Mouse (Mus musculus) testis, adult 2 months (tissue): ENCODE measurements around the gene Kcnj9. TPM values are rescaled to one million over a fixed set of nuclear protein-coding genes. Genes with fewer than 3 reads are reported as not detected.

ENCODE experiments used
- H3K27ac ChIP-seq: fragments of 200-500 bp; 2 replicates; pipeline ENCODE4 v1.5.1; 2012; ENCODE audit warnings: low read depth, low read length; ENCODE audit not compliant: control insufficient read depth, insufficient read depth
- H3K27me3 ChIP-seq: fragments of 200-500 bp; 2 replicates; pipeline ENCODE4 v1.6.1; 2012; ENCODE audit warnings: mild to moderate bottlenecking, low read length, moderate library complexity; ENCODE audit not compliant: control insufficient read depth, insufficient read depth
- H3K36me3 ChIP-seq: fragments of 200-500 bp; 2 replicates; pipeline ENCODE4 v1.6.1; 2012; ENCODE audit warnings: mild to moderate bottlenecking, low read length; ENCODE audit not compliant: control insufficient read depth, insufficient read depth
- H3K4me1 ChIP-seq: fragments of 200-500 bp; 2 replicates; pipeline ENCODE4 v1.6.1; 2012; ENCODE audit warnings: low read length; ENCODE audit not compliant: control insufficient read depth, insufficient read depth
- H3K4me3 ChIP-seq: fragments of 200-500 bp; 2 replicates; pipeline ENCODE4 v1.5.1; 2012; ENCODE audit warnings: low read depth, mild to moderate bottlenecking, low read length, moderate library complexity, mixed read lengths; ENCODE audit not compliant: control insufficient read depth
- CTCF ChIP-seq: fragments of 200-500 bp; IDR thresholded peaks from 2 replicates; pipeline ENCODE4 v1.5.1; 2012; ENCODE audit warnings: low read depth, mild to moderate bottlenecking, inconsistent platforms, low read length, moderate library complexity; ENCODE audit not compliant: control insufficient read depth, insufficient read depth, insufficient replicate concordance
- POLR2A ChIP-seq: fragments of 200-500 bp; IDR thresholded peaks from 2 replicates; pipeline ENCODE4 v1.6.1; 2012; ENCODE audit warnings: low read depth, mild to moderate bottlenecking, inconsistent platforms, low read length, moderate library complexity; ENCODE audit not compliant: control insufficient read depth
- polyA plus RNA-seq: library from polyadenylated mRNA; depleted of rRNA; stranded (reverse); fragments of >200 nt; gene quantifications from 2 replicates; pipeline ENCODE4 v1.2.3, GENCODE M21; 2012

Kcnj9 gene
- polyA plus RNA-seq, 1 experiment, result 41.2 TPM

- H3K27me3 ChIP-seq, result no peaks in the 10 kb centered on the region
- no peaks in the 10 kb centered on the region; the same call in 1 of the 2 replicates for H3K36me3 ChIP-seq
- peaks cover 25% of the 10 kb centered on the region for H3K4me1 ChIP-seq
- TF ChIP-seq POLR2A (no peak; the same call in 1 of the 2 replicates), CTCF (peak; percentile 43; the same call in 1 of the 2 replicates)
- peak overlapping the region; percentile 91 for H3K4me3 ChIP-seq
- peak overlapping the region; percentile 5 for H3K27ac ChIP-seq
These were observed 3.2 kb downstream of the Kcnj9 start for GRCm38 (mm10) chr1:172325680-172326535.

GRCm38 (mm10) chr1:172324725-172325124 lies 4.4 kb downstream of the Kcnj9 start:
- no peak overlapping the region for H3K27ac ChIP-seq
- no peaks in the 10 kb centered on the region for H3K27me3 ChIP-seq
- peaks cover 25% of the 10 kb centered on the region for H3K4me1 ChIP-seq
- TF ChIP-seq CTCF (peak; percentile 91; the same call in 1 of the 2 replicates), POLR2A (no peak)
- H3K36me3 ChIP-seq, result no peaks in the 10 kb centered on the region; the same call in 1 of the 2 replicates
- peak overlapping the region; percentile 39 for H3K4me3 ChIP-seq

DNA sequence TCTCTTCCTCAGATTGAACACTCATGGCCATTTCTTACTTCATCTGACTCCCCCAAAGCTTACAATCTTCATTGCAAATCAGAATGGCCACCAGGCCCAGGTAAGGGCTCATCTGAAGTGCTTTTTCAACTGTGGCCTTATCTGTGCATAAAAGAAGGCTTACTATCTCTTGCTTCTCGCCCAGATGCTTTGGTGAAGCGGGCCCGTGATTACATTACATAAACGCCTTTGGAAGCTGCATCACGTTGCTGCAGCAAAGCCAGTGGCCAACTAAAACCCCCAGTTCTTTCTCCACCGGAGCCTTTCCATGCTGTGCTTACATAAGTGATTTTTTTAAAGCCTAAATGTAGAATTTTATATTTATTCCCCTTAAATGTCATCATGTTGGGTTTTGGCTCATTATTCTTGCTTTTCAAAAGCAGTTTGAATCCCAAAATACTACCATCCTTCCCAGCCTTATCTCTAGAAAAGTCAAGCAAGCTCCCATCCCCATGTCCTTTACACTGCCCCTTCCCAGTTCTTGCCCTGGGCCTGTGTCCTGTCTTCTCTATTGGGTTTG lies 5.2 kb downstream of the Kcnj9 start:
- no peak overlapping the region for H3K27ac ChIP-seq
- H3K36me3 ChIP-seq, result no peaks in the 10 kb centered on the region; the same call in 1 of the 2 replicates
- no peak overlapping the region for H3K4me3 ChIP-seq
- TF ChIP-seq POLR2A (no peak), CTCF (no peak)
- H3K27me3 ChIP-seq, result no peaks in the 10 kb centered on the region
- H3K4me1 ChIP-seq, result peaks cover 18% of the 10 kb centered on the region

GRCm38 (mm10) chr1:172323298-172323697 lies 5.8 kb downstream of the Kcnj9 start:
- H3K36me3 ChIP-seq, result no peaks in the 10 kb centered on the region; the same call in 1 of the 2 replicates
- no peak for TF ChIP-seq CTCF
- TF ChIP-seq POLR2A, result no peak
- no peaks in the 10 kb centered on the region for H3K27me3 ChIP-seq
- H3K4me1 ChIP-seq, result peaks cover 24% of the 10 kb centered on the region
- H3K27ac ChIP-seq, result no peak overlapping the region
- H3K4me3 ChIP-seq, result no peak overlapping the region

- TF ChIP-seq POLR2A, result no peak
- no peak for TF ChIP-seq CTCF
- H3K4me3 ChIP-seq, result no peak overlapping the region
- H3K4me1 ChIP-seq, result peaks cover 24% of the 10 kb centered on the region
- H3K27ac ChIP-seq, result no peak overlapping the region
- no peaks in the 10 kb centered on the region; the same call in 1 of the 2 replicates for H3K36me3 ChIP-seq
- no peaks in the 10 kb centered on the region for H3K27me3 ChIP-seq
These were observed 6.4 kb downstream of the Kcnj9 start for GRCm38 (mm10) chr1:172322725-172323124.

DNA sequence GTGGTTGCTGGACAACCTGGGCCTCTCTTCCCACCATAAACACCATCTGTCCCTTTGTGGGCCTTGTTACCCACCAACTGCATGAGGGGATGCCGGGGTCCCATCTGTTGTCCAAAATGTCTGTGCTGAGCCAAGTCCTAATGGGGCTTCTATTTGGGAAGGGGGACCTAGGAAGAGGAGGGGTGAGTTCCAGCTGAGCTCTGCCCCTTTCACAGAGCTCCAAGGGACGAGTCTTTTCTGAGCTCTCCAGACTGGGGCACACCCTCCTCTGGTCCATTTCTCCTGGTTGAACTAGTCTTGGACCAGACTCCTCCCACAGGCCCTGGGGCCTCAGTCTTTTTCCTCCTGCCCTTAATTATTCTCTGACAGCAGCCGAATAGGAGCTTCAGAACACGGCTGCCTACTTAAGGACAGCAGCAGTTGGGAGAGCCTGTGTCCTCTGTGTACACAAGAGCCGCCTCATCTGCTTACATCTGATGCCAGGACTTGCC lies 9.2 kb downstream of the Kcnj9 start:
- H3K4me3 ChIP-seq, result no peak overlapping the region
- no peaks in the 10 kb centered on the region; the same call in 1 of the 2 replicates for H3K36me3 ChIP-seq
- no peaks in the 10 kb centered on the region for H3K27me3 ChIP-seq
- H3K4me1 ChIP-seq, result peaks cover 11% of the 10 kb centered on the region
- no peak overlapping the region for H3K27ac ChIP-seq
- TF ChIP-seq CTCF (no peak), POLR2A (no peak)

DNA sequence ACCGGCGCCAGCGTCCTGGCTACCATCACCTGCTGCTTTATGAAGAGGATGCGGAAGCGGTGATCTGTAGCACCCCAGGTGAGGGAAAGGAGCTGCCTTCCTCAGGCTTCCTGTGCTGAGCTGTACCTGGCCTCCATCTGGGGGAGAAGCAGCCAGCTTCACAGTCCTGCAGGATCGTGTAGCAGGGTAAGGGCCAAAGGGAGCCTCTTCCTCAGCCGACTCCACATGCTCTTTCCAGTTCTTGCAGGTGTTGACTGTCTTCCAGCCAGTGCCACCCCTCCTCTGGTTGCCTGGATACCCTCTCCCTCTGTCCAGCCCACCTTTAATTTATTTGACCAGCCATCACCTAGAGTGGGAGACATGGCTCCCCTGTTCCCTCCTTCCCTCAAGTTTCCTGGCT lies 9.8 kb downstream of the Kcnj9 start:
- no peaks in the 10 kb centered on the region; the same call in 1 of the 2 replicates for H3K36me3 ChIP-seq
- H3K4me3 ChIP-seq, result no peak overlapping the region
- TF ChIP-seq CTCF, result no peak
- TF ChIP-seq POLR2A, result 0 out of 2 replicates have a peak, but pooled peaks have one; percentile 18
- no peak overlapping the region for H3K27ac ChIP-seq
- H3K27me3 ChIP-seq, result no peaks in the 10 kb centered on the region
- H3K4me1 ChIP-seq, result peaks cover 6% of the 10 kb centered on the region
